Mouse (Mus musculus) G1E (cell line): ENCODE data around the gene Gm2022. TPM values are rescaled to one million over a fixed set of nuclear protein-coding genes. Genes with fewer than 3 reads are reported as not detected.
"Not testable (repeated sequence)": the region's sequence is repeated elsewhere in the genome, so short reads cannot be mapped to it uniquely, and the experiment has no call there.

Experiments used
- ATAC-seq: 2 replicates; pipeline ENCODE4 v1.8.0; 2016; ENCODE audit warnings: mild to moderate bottlenecking; ENCODE audit not compliant: insufficient number of reproducible peaks, poor library complexity, low FRiP score, severe bottlenecking; ENCODE audit errors: extremely low read depth
- DNase-seq: peaks from one replicate; pipeline ENCODE4 v3.0.0; 2012; ENCODE audit warnings: low spot score
- H3K27me3 ChIP-seq: 2 replicates; pipeline ENCODE4 v1.6.1; 2012; ENCODE audit warnings: mild to moderate bottlenecking, low read length, inconsistent platforms; ENCODE audit not compliant: insufficient read depth
- H3K36me3 ChIP-seq: replicated peaks from 2 replicates; pipeline ENCODE3; 2012; ENCODE audit warnings: mild to moderate bottlenecking, inconsistent platforms
- H3K4me1 ChIP-seq: 2 replicates; pipeline ENCODE4 v1.6.1; 2012; ENCODE audit warnings: low read depth, low read length, inconsistent platforms, mixed read lengths; ENCODE audit not compliant: insufficient read depth
- H3K4me3 ChIP-seq: 2 replicates; pipeline ENCODE4 v1.5.1; 2012; ENCODE audit warnings: low read depth, mild to moderate bottlenecking, inconsistent platforms, low read length, moderate library complexity, mixed read lengths
- H3K9me3 ChIP-seq: replicated peaks from 2 replicates; pipeline ENCODE4 v1.6.1; 2012; ENCODE audit warnings: inconsistent platforms
- TAL1 ChIP-seq: conservative IDR thresholded peaks from 2 replicates; pipeline ENCODE4 v1.6.1; 2012; ENCODE audit warnings: low read depth, low read length, inconsistent platforms, mixed read lengths
- polyA plus RNA-seq: library from polyadenylated mRNA; stranded (reverse); fragments of >175 nt; gene quantifications from 2 replicates; pipeline ENCODE4 v1.2.3, GENCODE M21; 2012
- total RNA-seq, 2 experiments: library from RNA; stranded (forward) in 1 of 2; stranded (reverse) in 1 of 2; fragments of 200-1000 nt in 1 of 2; fragments of >200 nt in 1 of 2; fragmentation: Nextera tagmentation in 1 of 2; gene quantifications; 2 replicates each; pipeline ENCODE4 v1.2.3; 2014 to 2017

Gene Gm2022
- total RNA-seq (2014; fragmentation: Nextera tagmentation) (2.8 and 3.2 TPM in 2 replicates), total RNA-seq (2017) (not detected in 2 replicates), polyA plus RNA-seq (0.65 TPM in 1 of 2 replicates, not detected in the other)

DNA sequence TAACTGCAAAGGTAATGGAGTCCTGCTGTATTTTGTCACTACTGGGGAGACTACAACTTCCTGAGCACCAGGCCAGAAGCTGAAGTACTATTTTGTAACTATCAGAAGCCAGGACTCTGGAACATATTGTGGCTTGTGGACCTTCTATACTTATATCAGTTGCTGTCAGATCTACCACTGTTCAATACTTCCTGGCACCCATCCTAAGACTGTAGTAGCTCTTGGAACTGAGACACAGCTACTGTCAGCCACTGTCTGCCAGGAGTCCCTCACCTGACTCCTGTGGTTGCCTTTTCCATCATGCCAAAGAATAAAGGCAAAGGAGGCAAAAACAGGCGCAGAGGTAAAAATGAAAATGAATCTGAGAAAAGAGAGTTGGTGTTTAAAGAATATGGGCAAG, at the start of gene Gm2022:
Gene Gm2022 (plus strand): TSS at position 301 of the 400 bp plus-strand sequence.
- not testable (repeated sequence) for DNase-seq, H3K4me3 ChIP-seq, H3K9me3 ChIP-seq, ATAC-seq, H3K36me3 ChIP-seq, H3K27me3 ChIP-seq, H3K4me1 ChIP-seq

DNA sequence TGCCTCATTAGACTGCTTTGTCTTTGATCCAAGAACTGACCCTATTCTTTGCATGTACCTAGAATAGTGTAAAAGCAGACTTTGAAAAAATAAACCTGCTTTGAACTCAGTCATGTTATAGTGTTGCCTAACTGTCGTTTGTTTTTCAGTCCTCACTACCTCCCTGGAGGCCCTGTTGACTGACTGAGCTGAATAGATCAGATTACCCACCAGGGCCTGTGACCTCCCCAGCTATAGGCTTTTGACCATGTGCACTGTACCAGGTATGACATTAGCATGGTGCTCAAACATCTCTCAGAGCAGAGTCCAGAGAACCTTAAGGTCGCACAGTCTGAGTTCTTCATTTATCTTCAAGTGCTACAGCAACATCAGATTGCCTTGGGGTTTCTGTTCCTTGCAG, 44.5 kb upstream of the Gm2022 start:
- DNase-seq, H3K27me3 ChIP-seq, H3K4me3 ChIP-seq, ATAC-seq, H3K36me3 ChIP-seq, H3K9me3 ChIP-seq: not testable (repeated sequence)
- H3K4me1 ChIP-seq = peaks cover 14% of the 10 kb centered on the region

GRCm38 (mm10) chr12:87856067-87856466, 39.1 kb upstream of the Gm2022 start:
- H3K36me3 ChIP-seq, H3K9me3 ChIP-seq, H3K4me3 ChIP-seq, H3K27me3 ChIP-seq, DNase-seq: not testable (repeated sequence)
- peaks cover 36% of the 10 kb centered on the region for H3K4me1 ChIP-seq
- peak; percentile 35; the same call in 1 of the 2 replicates for ATAC-seq
- TF ChIP-seq TAL1 = peak; percentile 49

DNA sequence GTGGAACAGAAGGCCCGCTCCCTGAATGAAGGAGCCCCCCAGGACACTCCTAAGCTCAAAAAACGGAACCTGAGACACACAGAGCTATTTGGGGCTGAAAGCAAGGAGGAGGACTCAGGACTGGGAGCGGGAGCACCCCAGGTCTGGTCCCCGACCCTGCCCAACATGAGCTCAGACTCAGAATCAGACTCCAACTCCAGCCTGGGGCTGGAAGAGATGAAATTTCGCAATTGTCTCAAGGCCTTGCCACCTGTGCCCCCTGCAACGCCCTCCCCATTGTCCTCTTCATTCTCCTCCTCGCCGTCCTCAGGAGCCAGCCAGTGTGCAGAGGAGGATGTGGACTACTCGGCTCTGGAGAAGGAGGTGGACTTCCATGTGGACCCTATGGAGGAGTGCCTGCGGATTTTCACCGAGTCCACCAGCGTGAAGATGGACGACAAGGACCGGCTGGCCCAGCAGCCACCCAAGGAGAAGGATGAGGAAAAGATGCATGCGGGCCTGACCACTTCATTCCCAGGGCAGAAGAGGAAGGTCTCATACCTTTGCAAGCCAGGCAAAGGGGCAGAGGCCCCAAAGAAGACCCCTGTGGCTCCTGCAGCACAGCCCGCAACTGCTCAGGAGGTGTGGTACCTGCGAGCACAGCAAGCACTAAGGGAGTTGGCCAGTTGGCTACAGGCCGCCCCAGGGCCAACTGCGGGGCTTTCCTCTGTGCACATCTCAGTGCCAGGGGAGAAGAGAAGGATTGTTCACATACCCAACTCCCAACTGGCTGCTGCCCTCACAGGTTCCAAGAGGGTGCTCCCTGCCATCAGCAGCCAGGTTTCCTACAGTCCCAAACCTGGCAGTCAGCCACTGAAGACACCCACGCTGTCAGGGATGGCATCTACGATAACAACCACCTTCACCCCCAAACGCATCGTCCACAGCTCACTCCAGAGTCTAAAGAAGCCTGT, 33.2 kb upstream of the Gm2022 start:
- H3K4me3 ChIP-seq, ATAC-seq, H3K36me3 ChIP-seq, H3K9me3 ChIP-seq, H3K27me3 ChIP-seq: not testable (repeated sequence)
- DNase-seq = peak; percentile 12
- H3K4me1 ChIP-seq = peaks cover 33% of the 10 kb centered on the region

DNA sequence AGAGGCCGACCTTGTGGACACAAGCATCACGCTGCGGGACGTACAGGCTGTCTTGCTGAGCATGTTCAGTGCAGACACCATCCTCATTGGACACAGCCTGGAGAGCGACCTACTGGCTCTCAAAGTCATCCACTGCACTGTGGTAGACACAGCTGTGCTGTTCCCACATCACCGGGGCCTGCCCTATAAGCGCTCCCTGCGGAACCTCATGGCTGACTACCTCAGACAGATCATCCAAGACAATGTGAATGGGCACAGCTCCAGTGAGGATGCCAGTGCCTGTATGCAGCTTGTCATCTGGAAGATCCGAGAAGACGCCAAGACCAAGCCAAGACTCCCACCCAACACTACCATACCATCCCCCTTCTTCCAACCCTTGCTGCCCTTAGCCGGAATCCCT, 31.5 kb upstream of the Gm2022 start:
- not testable (repeated sequence) for H3K27me3 ChIP-seq, ATAC-seq
- H3K4me1 ChIP-seq = peaks cover 23% of the 10 kb centered on the region

DNA sequence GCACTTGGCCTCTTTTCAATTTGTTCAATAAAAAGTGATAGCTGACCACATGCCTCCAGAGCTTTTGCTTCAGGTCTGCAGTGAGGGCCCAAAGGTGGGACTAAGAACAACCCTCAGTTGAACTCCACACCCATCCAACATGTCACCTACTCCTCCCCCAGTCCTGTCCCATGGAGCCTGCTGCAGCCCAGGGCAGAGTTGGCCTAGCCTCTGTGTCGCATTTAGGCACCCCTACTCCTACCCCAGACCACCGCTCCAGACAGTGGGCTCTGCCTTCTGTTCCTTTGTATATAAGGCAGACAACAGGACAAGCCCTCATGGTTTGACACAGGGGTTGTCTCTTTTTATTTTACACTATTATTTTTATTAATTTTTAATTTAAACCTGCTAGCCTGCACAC, 31.1 kb upstream of the Gm2022 start:
- peaks cover 23% of the 10 kb centered on the region for H3K4me1 ChIP-seq
- H3K36me3 ChIP-seq, H3K27me3 ChIP-seq, H3K9me3 ChIP-seq, H3K4me3 ChIP-seq, DNase-seq, ATAC-seq: not testable (repeated sequence)

More for the DNA sequence above, 31.5 kb upstream of the Gm2022 start:
- not testable (repeated sequence) for DNase-seq, H3K4me3 ChIP-seq, H3K9me3 ChIP-seq, H3K36me3 ChIP-seq

- not testable (repeated sequence) for H3K9me3 ChIP-seq, DNase-seq, H3K4me3 ChIP-seq, ATAC-seq, H3K36me3 ChIP-seq, H3K27me3 ChIP-seq, H3K4me1 ChIP-seq
Observed at GRCm38 (mm10) chr12:87873772-87874171, 21.4 kb upstream of the Gm2022 start, which contains the start of gene Gm2016. Gm2016 (plus strand) TSS chr12:87874072.

DNA sequence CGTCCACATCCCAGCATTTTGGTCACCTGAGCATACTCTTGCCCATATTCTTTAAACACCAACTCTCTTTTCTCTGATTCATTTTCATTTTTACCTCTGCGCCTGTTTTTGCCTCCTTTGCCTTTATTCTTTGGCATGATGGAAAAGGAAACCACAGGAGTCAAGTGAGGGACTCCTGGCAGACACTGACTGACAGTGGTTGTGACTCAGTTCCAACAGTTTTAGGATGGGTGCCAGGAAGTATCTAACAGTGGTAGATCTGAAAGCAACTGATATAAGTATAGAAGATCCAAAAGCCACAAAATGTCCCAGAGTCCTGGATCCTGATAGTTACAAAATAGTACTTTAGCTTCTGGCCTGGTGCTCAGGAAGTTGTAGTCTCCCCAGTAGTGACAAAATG, 24.6 kb downstream of the Gm2022 start, which contains the start of gene Gm2035:
Gene Gm2035 (minus strand): TSS at position 137 of the 400 bp plus-strand sequence.
- H3K4me1 ChIP-seq = peaks cover 14% of the 10 kb centered on the region; the same call in 1 of the 2 replicates
- not testable (repeated sequence) for ATAC-seq, DNase-seq

More for the DNA sequence above, 24.6 kb downstream of the Gm2022 start, which contains the start of gene Gm2035:
- H3K36me3 ChIP-seq, H3K4me3 ChIP-seq, H3K9me3 ChIP-seq, H3K27me3 ChIP-seq: not testable (repeated sequence)

Other genes with a start within 250 kb of the Gm2022 start
- gene Gm21319, start 119.6 kb upstream of the Gm2022 start, total RNA-seq (2014; fragmentation: Nextera tagmentation) = not detected in 2 replicates
- not detected in 2 replicates for gene Gm21319, start 119.6 kb upstream of the Gm2022 start, total RNA-seq (2017)
- gene Gm21319, start 119.6 kb upstream of the Gm2022 start, polyA plus RNA-seq = not detected in 2 replicates
- gene Gm21936, start 99.9 kb upstream of the Gm2022 start, total RNA-seq (2014; fragmentation: Nextera tagmentation) = not detected in 2 replicates
- not detected in 2 replicates for gene Gm21936, start 99.9 kb upstream of the Gm2022 start, total RNA-seq (2017)
- 0.24 TPM in 1 of 2 replicates, not detected in the other for gene Gm21936, start 99.9 kb upstream of the Gm2022 start, polyA plus RNA-seq
- gene BB287469, start 78.8 kb upstream of the Gm2022 start, total RNA-seq (2014; fragmentation: Nextera tagmentation) = not detected in 2 replicates
- not detected in 2 replicates for gene BB287469, start 78.8 kb upstream of the Gm2022 start, total RNA-seq (2017)
- gene BB287469, start 78.8 kb upstream of the Gm2022 start, polyA plus RNA-seq = not detected in 2 replicates
- gene Gm2001, start 53.0 kb upstream of the Gm2022 start, total RNA-seq (2014; fragmentation: Nextera tagmentation) = not detected in 2 replicates
- not detected in 2 replicates for gene Gm2001, start 53.0 kb upstream of the Gm2022 start, total RNA-seq (2017)
- gene Gm2001, start 53.0 kb upstream of the Gm2022 start, polyA plus RNA-seq = not detected in 2 replicates
- 5.1 and 6.4 TPM in 2 replicates for gene Gm2016, start 21.3 kb upstream of the Gm2022 start, total RNA-seq (2014; fragmentation: Nextera tagmentation)
- gene Gm2016, start 21.3 kb upstream of the Gm2022 start, total RNA-seq (2017) = 0.27 and 0.35 TPM in 2 replicates
- gene Gm2016, start 21.3 kb upstream of the Gm2022 start, polyA plus RNA-seq = 0.20 and 0.28 TPM in 2 replicates
- gene Gm2035, start 24.5 kb downstream of the Gm2022 start, total RNA-seq (2014; fragmentation: Nextera tagmentation) = not detected in 2 replicates
- not detected in 2 replicates for gene Gm2035, start 24.5 kb downstream of the Gm2022 start, total RNA-seq (2017)
- gene Gm2035, start 24.5 kb downstream of the Gm2022 start, polyA plus RNA-seq = not detected in 2 replicates
- gene Gm2042, start 58.7 kb downstream of the Gm2022 start, total RNA-seq (2014; fragmentation: Nextera tagmentation) = not detected in 2 replicates
- 0.66 TPM in 1 of 2 replicates, not detected in the other for gene Gm2042, start 58.7 kb downstream of the Gm2022 start, total RNA-seq (2017)
- gene Gm2042, start 58.7 kb downstream of the Gm2022 start, polyA plus RNA-seq = not detected in 2 replicates
- gene Gm2075, start 116.5 kb downstream of the Gm2022 start, total RNA-seq (2014; fragmentation: Nextera tagmentation) = not detected in 2 replicates
- gene Gm2075, start 116.5 kb downstream of the Gm2022 start, total RNA-seq (2017) = not detected in 2 replicates
- not detected in 2 replicates for gene Gm2075, start 116.5 kb downstream of the Gm2022 start, polyA plus RNA-seq
- gene Gm6803, start 123.4 kb downstream of the Gm2022 start, total RNA-seq (2014; fragmentation: Nextera tagmentation) = not detected in 2 replicates
- gene Gm6803, start 123.4 kb downstream of the Gm2022 start, total RNA-seq (2017) = not detected in 2 replicates
- gene Gm6803, start 123.4 kb downstream of the Gm2022 start, polyA plus RNA-seq = not detected in 2 replicates
- gene Gm2056, start 131.6 kb downstream of the Gm2022 start, total RNA-seq (2014; fragmentation: Nextera tagmentation) = not detected in 2 replicates
- 0.93 TPM in 1 of 2 replicates, not detected in the other for gene Gm2056, start 131.6 kb downstream of the Gm2022 start, total RNA-seq (2017)
- gene Gm2056, start 131.6 kb downstream of the Gm2022 start, polyA plus RNA-seq = not detected in 2 replicates
- not detected in 2 replicates for gene Gm16368, start 188.3 kb downstream of the Gm2022 start, total RNA-seq (2014; fragmentation: Nextera tagmentation)
- gene Gm16368, start 188.3 kb downstream of the Gm2022 start, total RNA-seq (2017) = not detected in 2 replicates
- gene Gm16368, start 188.3 kb downstream of the Gm2022 start, polyA plus RNA-seq = not detected in 2 replicates